Mouse (Mus musculus) gastrocnemius, postnatal 10 days (tissue): ENCODE results near the gene Gm11020. TPM values are rescaled to one million over a fixed set of nuclear protein-coding genes. Genes with fewer than 3 reads are reported as not detected.
"Not testable (repeated sequence)": the region's sequence is repeated elsewhere in the genome, so short reads cannot be mapped to it uniquely, and the experiment has no call there.

Experiments used
- DNase-seq: peaks from one replicate; pipeline ENCODE4 v3.0.0; 2021; ENCODE audit warnings: mixed read lengths
- long read RNA-seq, 2 experiments: library from polyadenylated mRNA; stranded (forward); transcript quantifications; one replicate each; pipeline ENCODE4 v2.0.0; 2021
- total RNA-seq, 2 experiments: library from RNA; stranded (reverse); gene quantifications; 2 replicates each; pipeline ENCODE4 v1.2.3; 2021

Gene Gm11020
- total RNA-seq = not detected
- long read RNA-seq, experiment 1 = 0 reads
- long read RNA-seq, experiment 2 = 0 reads

GRCm38 (mm10) chr8:104321267-104321666, at the start of gene Gm11020:
Gene Gm11020, plus strand, starts transcription at chr8:104321567.
- not testable (repeated sequence) for DNase-seq

- not testable (repeated sequence) for DNase-seq
Measured at GRCm38 (mm10) chr8:104293081-104293480, 28.3 kb upstream of the Gm11020 start, which contains the start of gene Cmtm2a. Gene Cmtm2a, minus strand, starts transcription at chr8:104293181.

- DNase-seq = no peak
Measured at GRCm38 (mm10) chr8:104294396-104294795, 27.0 kb upstream of the Gm11020 start.

- not testable (repeated sequence) for DNase-seq
Measured at GRCm38 (mm10) chr8:104301577-104301976, 19.8 kb upstream of the Gm11020 start.

GRCm38 (mm10) chr8:104302536-104302935, 18.8 kb upstream of the Gm11020 start:
- DNase-seq = not testable (repeated sequence)

GRCm38 (mm10) chr8:104304962-104305361, 16.4 kb upstream of the Gm11020 start:
- DNase-seq = no peak

- not testable (repeated sequence) for DNase-seq
Measured at GRCm38 (mm10) chr8:104308341-104308740, 13.0 kb upstream of the Gm11020 start.

GRCm38 (mm10) chr8:104309441-104310155, 11.8 kb upstream of the Gm11020 start, which contains the start of the genes Gm45711 and Cmtm1:
Gene Gm45711, minus strand, starts transcription at chr8:104310081.
Gene Cmtm1, minus strand, starts transcription at chr8:104310145.
- DNase-seq = peak; percentile 63

GRCm38 (mm10) chr8:104312023-104312422, 9.3 kb upstream of the Gm11020 start:
- DNase-seq = not testable (repeated sequence)

GRCm38 (mm10) chr8:104313311-104313710, 8.1 kb upstream of the Gm11020 start:
- no peak for DNase-seq

GRCm38 (mm10) chr8:104321930-104322329, 563 bp downstream of the Gm11020 start, which contains the start of gene Cmtm2b:
Gene Cmtm2b, plus strand, starts transcription at chr8:104322230.
- not testable (repeated sequence) for DNase-seq

GRCm38 (mm10) chr8:104332665-104333631, 11.6 kb downstream of the Gm11020 start:
- DNase-seq = no peak

- DNase-seq = no peak
Measured at GRCm38 (mm10) chr8:104333786-104334185, 12.4 kb downstream of the Gm11020 start.

- DNase-seq = no peak
Measured at GRCm38 (mm10) chr8:104334196-104334595, 12.8 kb downstream of the Gm11020 start.

GRCm38 (mm10) chr8:104336806-104337205, 15.4 kb downstream of the Gm11020 start:
- DNase-seq = no peak

GRCm38 (mm10) chr8:104337890-104338289, 16.5 kb downstream of the Gm11020 start:
- no peak for DNase-seq

GRCm38 (mm10) chr8:104339229-104339982, 18.0 kb downstream of the Gm11020 start, which contains the start of gene Cmtm3:
Gene Cmtm3, plus strand, starts transcription at chr8:104339410.
- no peak for DNase-seq

- DNase-seq = no peak
Measured at GRCm38 (mm10) chr8:104339983-104340232, 18.5 kb downstream of the Gm11020 start.

GRCm38 (mm10) chr8:104340233-104341105, 19.1 kb downstream of the Gm11020 start:
- peak; percentile 80 for DNase-seq

- peak; percentile 78 for DNase-seq
Measured at GRCm38 (mm10) chr8:104341106-104341561, 19.8 kb downstream of the Gm11020 start.

- DNase-seq = no peak
Measured at GRCm38 (mm10) chr8:104341678-104342077, 20.3 kb downstream of the Gm11020 start.
